ENCODE assay signal across 23 mouse cellular contexts in genomic region chr1:75550586-75550985, GRCm38 (mm10). TPM values are rescaled to one million over a fixed set of nuclear protein-coding genes. Genes with fewer than 3 reads are reported as not detected.
A peak's percentile ranks its signal among the peaks of the same experiment; 100 is the strongest.
DNase-seq lines count a peak whose midpoint lies in the region; ATAC-seq and TF ChIP-seq lines count a peak whose summit lies in the region.
"Had no signal": no experiment of that assay in that cellular context is flagged by ENCODE, and none has a peak within 500 bp of the region (broad histone marks: within the 10 kb centered on the region; RNA-seq: fewer than 3 reads in every experiment).

No protein-coding gene starts in this region.

- no peaks in the 10 kb centered on the region for H3K27me3 ChIP-seq in embryonic facial prominence, embryonic 13.5 days
- H3K27me3 ChIP-seq in embryonic facial prominence, embryonic 10.5 days (replicated peaks; ENCODE audit: low read depth, poor library complexity, severe bottlenecking): peaks cover 21% of the 10 kb centered on the region
- no peaks in the 10 kb centered on the region for H3K27me3 ChIP-seq in limb, embryonic 14.5 days (ENCODE audit: control insufficient read depth, insufficient read depth, low read length)
- peaks cover 12% of the 10 kb centered on the region; the same call in 1 of the 2 replicates for H3K27me3 ChIP-seq in limb, embryonic 10.5 days (ENCODE audit: low read depth, poor library complexity, severe bottlenecking)
- no peaks in the 10 kb centered on the region for H3K27me3 ChIP-seq in embryonic facial prominence, embryonic 14.5 days (replicated peaks; ENCODE audit: control insufficient read depth, insufficient read depth, low read length)
- H3K27me3 ChIP-seq in myocyte (ENCODE audit: control insufficient read depth, insufficient read depth, insufficient read length): no peaks in the 10 kb centered on the region
- H3K27me3 ChIP-seq: forebrain, embryonic 12.5 days; forebrain, embryonic 15.5 days; heart, embryonic 12.5 days had no signal

- no peak overlapping the region for H3K27ac ChIP-seq in embryonic facial prominence, embryonic 13.5 days
- H3K27ac ChIP-seq in embryonic facial prominence, embryonic 10.5 days (replicated peaks): no peak overlapping the region; the same call in 1 of the 2 replicates
- no peak overlapping the region for H3K27ac ChIP-seq in limb, embryonic 14.5 days (replicated peaks; ENCODE audit: low read depth, low read length)
- no peak overlapping the region for H3K27ac ChIP-seq in limb, embryonic 10.5 days
- H3K27ac ChIP-seq in embryonic facial prominence, embryonic 14.5 days (replicated peaks; ENCODE audit: low read depth, low read length): no peak overlapping the region
- H3K27ac ChIP-seq: forebrain, embryonic 12.5 days; forebrain, embryonic 15.5 days; hindbrain, embryonic 14.5 days; hindbrain, postnatal 0 days had no signal

- no peaks in the 10 kb centered on the region for H3K79me2 ChIP-seq in myocyte (ENCODE audit: control insufficient read depth, insufficient read depth)

- no peak for DNase-seq in embryonic facial prominence, embryonic 10.5 days (ENCODE audit: low spot score)
- DNase-seq in limb, embryonic 14.5 days (ENCODE audit: low spot score): peak; percentile 42
- DNase-seq in limb, embryonic 10.5 days (ENCODE audit: low spot score): no peak
- DNase-seq in embryonic facial prominence, embryonic 14.5 days (ENCODE audit: low spot score): peak; percentile 81
- DNase-seq: adrenal gland, adult 2 months; adrenal gland, postnatal 14 days; cerebellum, adult 11 months; cerebellum, adult 9-10 months; embryo, embryonic 11 days; gastrocnemius, postnatal 25 days; heart, postnatal 4 days had no signal

- H3K4me3 ChIP-seq in embryonic facial prominence, embryonic 13.5 days: no peak overlapping the region
- H3K4me3 ChIP-seq in embryonic facial prominence, embryonic 10.5 days: no peak overlapping the region
- no peak overlapping the region for H3K4me3 ChIP-seq in limb, embryonic 14.5 days (replicated peaks; ENCODE audit: low read length)
- no peak overlapping the region for H3K4me3 ChIP-seq in limb, embryonic 10.5 days
- H3K4me3 ChIP-seq in embryonic facial prominence, embryonic 14.5 days (ENCODE audit: low read depth, low read length): no peak overlapping the region
- H3K4me3 ChIP-seq in myocyte: peak overlapping the region; percentile 5
- H3K4me3 ChIP-seq: erythroblast, embryonic 14.5 days; forebrain, embryonic 12.5 days; forebrain, embryonic 15.5 days; heart, embryonic 12.5 days; heart, embryonic 15.5 days had no signal

- no peak overlapping the region for H3K4me2 ChIP-seq in embryonic facial prominence, embryonic 13.5 days
- no peak overlapping the region for H3K4me2 ChIP-seq in limb, embryonic 14.5 days (replicated peaks; ENCODE audit: low read depth, low read length, severe bottlenecking)
- H3K4me2 ChIP-seq in embryonic facial prominence, embryonic 14.5 days (ENCODE audit: low read depth, low read length): no peak overlapping the region
- peak overlapping the region; percentile 45 for H3K4me2 ChIP-seq in myocyte (ENCODE audit: low read depth)
- H3K4me2 ChIP-seq: forebrain, embryonic 12.5 days; forebrain, embryonic 15.5 days; heart, embryonic 12.5 days; hindbrain, embryonic 14.5 days had no signal

- peaks cover 14% of the 10 kb centered on the region for H3K4me1 ChIP-seq in embryonic facial prominence, embryonic 13.5 days
- H3K4me1 ChIP-seq in embryonic facial prominence, embryonic 10.5 days: peaks cover 19% of the 10 kb centered on the region
- H3K4me1 ChIP-seq in limb, embryonic 14.5 days (ENCODE audit: control insufficient read depth, insufficient read depth, low read length): peaks cover 12% of the 10 kb centered on the region
- peaks cover 27% of the 10 kb centered on the region for H3K4me1 ChIP-seq in limb, embryonic 10.5 days
- peaks cover 11% of the 10 kb centered on the region for H3K4me1 ChIP-seq in embryonic facial prominence, embryonic 14.5 days (ENCODE audit: control insufficient read depth, insufficient read depth, low read length)

- no peak for TF ChIP-seq POLR2A in limb, embryonic 14.5 days (IDR thresholded peaks at IDR 0.05; ENCODE audit: borderline replicate concordance, extremely low read depth, insufficient read depth, insufficient read length)
- no peak for TF ChIP-seq POLR2A in myocyte (IDR thresholded peaks at IDR 0.05; ENCODE audit: insufficient read length, low read depth)

- peak overlapping the region; percentile 49 for H3K9ac ChIP-seq in embryonic facial prominence, embryonic 13.5 days
- H3K9ac ChIP-seq in limb, embryonic 14.5 days (ENCODE audit: low read depth, low read length, severe bottlenecking): no peak overlapping the region
- no peak overlapping the region for H3K9ac ChIP-seq in embryonic facial prominence, embryonic 14.5 days (ENCODE audit: low read depth, low read length)
- H3K9ac ChIP-seq: forebrain, embryonic 12.5 days; forebrain, embryonic 15.5 days; heart, embryonic 12.5 days; heart, embryonic 15.5 days; hindbrain, embryonic 14.5 days had no signal

- no peaks in the 10 kb centered on the region for H3K9me3 ChIP-seq in embryonic facial prominence, embryonic 13.5 days
- no peaks in the 10 kb centered on the region for H3K9me3 ChIP-seq in embryonic facial prominence, embryonic 10.5 days
- H3K9me3 ChIP-seq in limb, embryonic 14.5 days (ENCODE audit: control insufficient read depth, low read length): no peaks in the 10 kb centered on the region
- no peaks in the 10 kb centered on the region for H3K9me3 ChIP-seq in limb, embryonic 10.5 days (replicated peaks)
- no peaks in the 10 kb centered on the region for H3K9me3 ChIP-seq in embryonic facial prominence, embryonic 14.5 days (ENCODE audit: control insufficient read depth, low read length)
- H3K9me3 ChIP-seq: forebrain, embryonic 12.5 days; forebrain, embryonic 15.5 days; heart, embryonic 12.5 days; heart, embryonic 15.5 days had no signal

- WGBS in embryonic facial prominence, embryonic 13.5 days: 80% methylated on average over 15 of the region's 15 CpGs
- 92% methylated on average over 15 of the region's 15 CpGs for WGBS in embryonic facial prominence, embryonic 10.5 days
- WGBS in limb, embryonic 14.5 days: 78% methylated on average over 15 of the region's 15 CpGs
- WGBS in limb, embryonic 10.5 days: 94% methylated on average over 15 of the region's 15 CpGs
- WGBS in embryonic facial prominence, embryonic 14.5 days: 78% methylated on average over 15 of the region's 15 CpGs

- no peak overlapping the region for H3ac ChIP-seq in myocyte (ENCODE audit: control insufficient read depth, insufficient read length)

- ATAC-seq in embryonic facial prominence, embryonic 13.5 days (ENCODE audit: insufficient number of reproducible peaks, insufficient read depth, low FRiP score, low TSS enrichment, low read depth): no peak
- ATAC-seq in limb, embryonic 14.5 days (ENCODE audit: low FRiP score, low read depth): no peak
- ATAC-seq in embryonic facial prominence, embryonic 14.5 days (ENCODE audit: low read depth): peak; percentile 15; the same call in 1 of the 2 replicates
- ATAC-seq: CD4-positive, CD25-positive, alpha-beta regulatory T cell, adult 4 months; forebrain, embryonic 15.5 days; hindbrain, postnatal 0 days; inflammation-experienced regulatory T-cells, adult 6 months; intestine, embryonic 16.5 days had no signal

- peaks cover 74% of the 10 kb centered on the region for H3K36me3 ChIP-seq in embryonic facial prominence, embryonic 13.5 days
- H3K36me3 ChIP-seq in embryonic facial prominence, embryonic 10.5 days (replicated peaks): peaks cover 78% of the 10 kb centered on the region
- peaks cover 77% of the 10 kb centered on the region for H3K36me3 ChIP-seq in limb, embryonic 14.5 days (ENCODE audit: control insufficient read depth, insufficient read depth, low read length)
- peaks cover 78% of the 10 kb centered on the region for H3K36me3 ChIP-seq in limb, embryonic 10.5 days
- peaks cover 50% of the 10 kb centered on the region for H3K36me3 ChIP-seq in embryonic facial prominence, embryonic 14.5 days (ENCODE audit: control insufficient read depth, insufficient read depth, low read length)
- no peaks in the 10 kb centered on the region for H3K36me3 ChIP-seq in myocyte (ENCODE audit: control insufficient read depth, insufficient read depth)

RNA-seq across cellular contexts. Expression of gene Slc4a3, which starts 4.5 kb away (rescaled TPM):
- 27.0 and 37.1 TPM in 2 replicates for polyA plus RNA-seq in embryonic facial prominence, embryonic 13.5 days (2015; fragmentation: Nextera tagmentation; extraction: Ambion mirVana)
- polyA plus RNA-seq in embryonic facial prominence, embryonic 10.5 days (2016; fragmentation: Nextera tagmentation; extraction: Ambion mirVana): 15.7 and 18.0 TPM in 2 replicates
- 101 and 137 TPM in 2 replicates for polyA plus RNA-seq in limb, embryonic 14.5 days (2012; rRNA removed)
- polyA plus RNA-seq in limb, embryonic 14.5 days (2014; fragmentation: Nextera tagmentation; extraction: Ambion mirVana): 21.5 and 28.7 TPM in 2 replicates
- polyA plus RNA-seq in limb, embryonic 10.5 days (2016; fragmentation: Nextera tagmentation; extraction: Ambion mirVana): 13.9 and 18.9 TPM in 2 replicates
- polyA plus RNA-seq in embryonic facial prominence, embryonic 14.5 days (2014; fragmentation: Nextera tagmentation; extraction: Ambion mirVana): 12.0 and 18.5 TPM in 2 replicates
- 48.6 TPM for polyA plus RNA-seq in myocyte (2012; fragmentation: generic; extraction: Trizol)
- polyA plus RNA-seq: CD4-positive, CD25-positive, alpha-beta regulatory T cell, adult 4 months; erythroblast, embryonic 14.5 days had no signal

RNA-seq across cellular contexts. Expression of gene Stk11ip, which starts 29.3 kb away (rescaled TPM):
- polyA plus RNA-seq in embryonic facial prominence, embryonic 13.5 days (2015; fragmentation: Nextera tagmentation; extraction: Ambion mirVana): 22.0 and 22.5 TPM in 2 replicates
- 31.7 and 33.4 TPM in 2 replicates for polyA plus RNA-seq in embryonic facial prominence, embryonic 10.5 days (2016; fragmentation: Nextera tagmentation; extraction: Ambion mirVana)
- 37.2 and 53.6 TPM in 2 replicates for polyA plus RNA-seq in limb, embryonic 14.5 days (2012; rRNA removed)
- 15.4 and 19.0 TPM in 2 replicates for polyA plus RNA-seq in limb, embryonic 14.5 days (2014; fragmentation: Nextera tagmentation; extraction: Ambion mirVana)
- polyA plus RNA-seq in limb, embryonic 10.5 days (2016; fragmentation: Nextera tagmentation; extraction: Ambion mirVana): 31.6 and 33.8 TPM in 2 replicates
- 13.1 and 15.3 TPM in 2 replicates for polyA plus RNA-seq in embryonic facial prominence, embryonic 14.5 days (2014; fragmentation: Nextera tagmentation; extraction: Ambion mirVana)
- polyA plus RNA-seq in myocyte (2012; fragmentation: generic; extraction: Trizol): 33.3 TPM

RNA-seq across cellular contexts. Expression of gene Inha, which starts 43.7 kb away (rescaled TPM):
- 12.3 and 13.2 TPM in 2 replicates for polyA plus RNA-seq in embryonic facial prominence, embryonic 13.5 days (2015; fragmentation: Nextera tagmentation; extraction: Ambion mirVana)
- polyA plus RNA-seq in embryonic facial prominence, embryonic 10.5 days (2016; fragmentation: Nextera tagmentation; extraction: Ambion mirVana): 2.3 and 3.1 TPM in 2 replicates
- polyA plus RNA-seq in limb, embryonic 14.5 days (2012; rRNA removed): 64.2 and 89.2 TPM in 2 replicates
- 10.0 and 10.5 TPM in 2 replicates for polyA plus RNA-seq in limb, embryonic 14.5 days (2014; fragmentation: Nextera tagmentation; extraction: Ambion mirVana)
- 2.4 and 4.2 TPM in 2 replicates for polyA plus RNA-seq in limb, embryonic 10.5 days (2016; fragmentation: Nextera tagmentation; extraction: Ambion mirVana)
- polyA plus RNA-seq in embryonic facial prominence, embryonic 14.5 days (2014; fragmentation: Nextera tagmentation; extraction: Ambion mirVana): 5.9 and 9.7 TPM in 2 replicates
- polyA plus RNA-seq in myocyte (2012; fragmentation: generic; extraction: Trizol): 4.7 TPM
- polyA plus RNA-seq: CD4-positive, CD25-positive, alpha-beta regulatory T cell, adult 4 months; erythroblast, embryonic 14.5 days; inflammation-experienced regulatory T-cells, adult 6 months had no signal

RNA-seq across cellular contexts. Expression of gene Obsl1, which starts 44.3 kb away (rescaled TPM):
- 62.3 and 67.1 TPM in 2 replicates for polyA plus RNA-seq in embryonic facial prominence, embryonic 13.5 days (2015; fragmentation: Nextera tagmentation; extraction: Ambion mirVana)
- polyA plus RNA-seq in embryonic facial prominence, embryonic 10.5 days (2016; fragmentation: Nextera tagmentation; extraction: Ambion mirVana): 57.9 and 63.0 TPM in 2 replicates
- 315 and 381 TPM in 2 replicates for polyA plus RNA-seq in limb, embryonic 14.5 days (2012; rRNA removed)
- polyA plus RNA-seq in limb, embryonic 14.5 days (2014; fragmentation: Nextera tagmentation; extraction: Ambion mirVana): 108 and 120 TPM in 2 replicates
- polyA plus RNA-seq in limb, embryonic 10.5 days (2016; fragmentation: Nextera tagmentation; extraction: Ambion mirVana): 68.0 and 75.5 TPM in 2 replicates
- polyA plus RNA-seq in embryonic facial prominence, embryonic 14.5 days (2014; fragmentation: Nextera tagmentation; extraction: Ambion mirVana): 98.7 and 102 TPM in 2 replicates
- 148 TPM for polyA plus RNA-seq in myocyte (2012; fragmentation: generic; extraction: Trizol)
- polyA plus RNA-seq: CD4-positive, CD25-positive, alpha-beta regulatory T cell, adult 4 months; inflammation-experienced regulatory T-cells, adult 6 months had no signal

Comparison
In these comparisons a context has a peak if more than half of its experiments do, and no peak if none do; other contexts are left out.
1. DNase-seq: peak in limb, embryonic 14.5 days (single experiment) and embryonic facial prominence, embryonic 14.5 days (single experiment); none in embryonic facial prominence, embryonic 10.5 days (single experiment) and limb, embryonic 10.5 days (single experiment).